Mouse (Mus musculus) MEL (cell line): ENCODE measurements around the gene Tyw1. TPM values are rescaled to one million over a fixed set of nuclear protein-coding genes. Genes with fewer than 3 reads are reported as not detected.

Source experiments
- DNase-seq: peaks from one replicate; pipeline ENCODE4 v3.0.0; 2011; ENCODE audit warnings: low read depth, low spot score
- H3K27ac ChIP-seq: 2 replicates; pipeline ENCODE4 v1.5.1; 2012; ENCODE audit warnings: low read depth, mild to moderate bottlenecking, control low read depth, low read length, moderate library complexity; ENCODE audit not compliant: control insufficient read depth
- H3K27me3 ChIP-seq, 2 experiments: fragments of 150-350 bp in 1 of 2; sonication (generic) in 1 of 2; 2 replicates each; pipeline ENCODE4 v1.6.1; 2012; ENCODE audit warnings: low read length in 2 of 2, mild to moderate bottlenecking in 2 of 2, improper control_type of control experiment in 1 of 2, moderate library complexity in 1 of 2; ENCODE audit not compliant: insufficient read depth in 2 of 2, control insufficient read depth in 1 of 2
- H3K36me3 ChIP-seq, 2 experiments: 2 replicates each; pipeline ENCODE4 v1.6.1; 2012 to 2014; ENCODE audit warnings: low read length in 2 of 2, improper control_type of control experiment in 1 of 2, inconsistent platforms in 1 of 2, mild to moderate bottlenecking in 1 of 2; ENCODE audit not compliant: insufficient read depth in 2 of 2, control insufficient read depth in 1 of 2
- H3K4me1 ChIP-seq, 2 experiments: fragments of 150-350 bp in 1 of 2; sonication (generic) in 1 of 2; 2 replicates each; pipeline ENCODE4 v1.6.1; 2012; ENCODE audit warnings: low read length in 2 of 2, improper control_type of control experiment in 1 of 2, mild to moderate bottlenecking in 1 of 2; ENCODE audit not compliant: insufficient read depth in 2 of 2, control insufficient read depth in 1 of 2
- H3K4me3 ChIP-seq, 2 experiments: fragments of 150-350 bp in 1 of 2; sonication (generic) in 1 of 2; 2 replicates each; pipeline ENCODE4 v1.5.1; 2012; ENCODE audit warnings: low read depth in 2 of 2, low read length in 2 of 2, mild to moderate bottlenecking in 2 of 2, moderate library complexity in 2 of 2, control low read depth in 1 of 2, improper control_type of control experiment in 1 of 2; ENCODE audit not compliant: control insufficient read depth in 1 of 2, insufficient read depth in 1 of 2
- H3K79me2 ChIP-seq: 2 replicates; pipeline ENCODE4 v1.6.1; 2012; ENCODE audit warnings: mild to moderate bottlenecking, low read length, moderate library complexity; ENCODE audit not compliant: control insufficient read depth, poor library complexity, insufficient read depth
- H3K9ac ChIP-seq: 2 replicates; pipeline ENCODE4 v1.6.1; 2012; ENCODE audit warnings: low read depth, mild to moderate bottlenecking, control low read depth, low read length, moderate library complexity; ENCODE audit not compliant: control insufficient read depth, poor library complexity, severe bottlenecking
- H3K9me3 ChIP-seq: fragments of 150-350 bp; sonication (generic); replicated peaks from 2 replicates; pipeline ENCODE4 v1.6.1; 2012; ENCODE audit warnings: mild to moderate bottlenecking, low read length, improper control_type of control experiment, moderate library complexity; ENCODE audit not compliant: insufficient read depth
- CHD1 ChIP-seq: IDR thresholded peaks from 2 replicates; pipeline ENCODE4 v1.6.1; 2012; ENCODE audit warnings: low read depth, mild to moderate bottlenecking, inconsistent platforms, low read length, improper control_type of control experiment
- CTCF ChIP-seq, 3 experiments: IDR thresholded peaks in 2 of 3; conservative IDR thresholded peaks in 1 of 3; 2 replicates each; pipeline ENCODE4 v1.5.1; 2011 to 2012; ENCODE audit warnings: low read length in 3 of 3, low read depth in 2 of 3, mild to moderate bottlenecking in 2 of 3, improper control_type of control experiment in 1 of 3, inconsistent platforms in 1 of 3, mixed read lengths in 1 of 3, moderate library complexity in 1 of 3; ENCODE audit not compliant: control insufficient read depth in 1 of 3, insufficient read depth in 1 of 3, poor library complexity in 1 of 3, severe bottlenecking in 1 of 3
- ELF1 ChIP-seq: IDR thresholded peaks from 2 replicates; pipeline ENCODE4 v1.6.1; 2014; ENCODE audit warnings: low read depth, mild to moderate bottlenecking, inconsistent platforms, low read length, improper control_type of control experiment, moderate library complexity
- ETS1 ChIP-seq: IDR thresholded peaks from 2 replicates; pipeline ENCODE4 v1.6.1; 2012; ENCODE audit warnings: low read depth, mild to moderate bottlenecking, inconsistent platforms, low read length, improper control_type of control experiment, moderate library complexity
- JUND ChIP-seq: IDR thresholded peaks from 2 replicates; pipeline ENCODE4 v1.6.1; 2011; ENCODE audit warnings: low read depth, mild to moderate bottlenecking, improper control_type of control experiment, low read length
- KAT2A ChIP-seq: conservative IDR thresholded peaks from 2 replicates; pipeline ENCODE4 v1.6.1; 2012; ENCODE audit warnings: low read depth, low read length, improper control_type of control experiment, inconsistent platforms
- MAFK ChIP-seq: IDR thresholded peaks from 2 replicates; pipeline ENCODE4 v1.6.1; 2011; ENCODE audit warnings: low read depth, mild to moderate bottlenecking, low read length, improper control_type of control experiment, borderline replicate concordance
- MEF2A ChIP-seq: IDR thresholded peaks from 2 replicates; pipeline ENCODE4 v1.6.1; 2014; ENCODE audit warnings: low read depth, mild to moderate bottlenecking, inconsistent platforms, low read length, improper control_type of control experiment; ENCODE audit not compliant: poor library complexity, insufficient replicate concordance, severe bottlenecking; ENCODE audit errors: extremely low read depth
- POLR2AphosphoS2 ChIP-seq: IDR thresholded peaks from 2 replicates; pipeline ENCODE4 v1.6.1; 2011; ENCODE audit warnings: low read length, improper control_type of control experiment
- POLR2AphosphoS5 ChIP-seq: IDR thresholded peaks from 2 replicates; pipeline ENCODE4 v1.6.1; 2012; ENCODE audit warnings: low read depth, borderline replicate concordance, mild to moderate bottlenecking, inconsistent platforms, low read length, moderate library complexity, mixed read lengths
- RAD21 ChIP-seq: IDR thresholded peaks from 2 replicates; pipeline ENCODE4 v1.6.1; 2011; ENCODE audit warnings: mild to moderate bottlenecking, low read depth, low read length, improper control_type of control experiment
- RCOR1 ChIP-seq: IDR thresholded peaks from 2 replicates; pipeline ENCODE4 v1.6.1; 2012; ENCODE audit warnings: low read depth, mild to moderate bottlenecking, inconsistent platforms, low read length, improper control_type of control experiment
- SMC3 ChIP-seq: IDR thresholded peaks from 2 replicates; pipeline ENCODE4 v1.6.1; 2011; ENCODE audit warnings: low read depth, low read length, improper control_type of control experiment
- TCF12 ChIP-seq: IDR thresholded peaks from 2 replicates; pipeline ENCODE4 v1.6.1; 2014; ENCODE audit warnings: low read depth, mild to moderate bottlenecking, inconsistent platforms, low read length, improper control_type of control experiment, moderate library complexity
- UBTF ChIP-seq: IDR thresholded peaks from 2 replicates; pipeline ENCODE4 v1.6.1; 2012; ENCODE audit warnings: low read depth, mild to moderate bottlenecking, inconsistent platforms, low read length, improper control_type of control experiment, moderate library complexity, borderline replicate concordance; ENCODE audit not compliant: insufficient read depth
- ZNF384 ChIP-seq: IDR thresholded peaks from 2 replicates; pipeline ENCODE4 v1.6.1; 2012; ENCODE audit warnings: low read depth, mild to moderate bottlenecking, inconsistent platforms, low read length, improper control_type of control experiment
- polyA plus RNA-seq, 2 experiments: library from polyadenylated mRNA; stranded (reverse) in 1 of 2; unstranded in 1 of 2; fragments of >175 nt in 1 of 2; fragments of >200 nt in 1 of 2; gene quantifications; 2 replicates each; pipeline versions ENCODE4 v1.2.1 to v1.2.4; 2012; ENCODE audit warnings: low replicate concordance in 2 of 2, low read depth in 1 of 2; ENCODE audit not compliant: insufficient read length in 2 of 2, insufficient read depth in 1 of 2, missing spikeins in 1 of 2
- total RNA-seq: library from RNA; depleted of rRNA; stranded (reverse); fragments of 300-350 nt; gene quantifications from 2 replicates; pipeline ENCODE4 v1.2.3, GENCODE M21; 2012

The Tyw1 gene
- total and polyA plus RNA-seq, 3 experiments: 33.3 to 133 (median 38.8) TPM

- TF ChIP-seq CHD1: no peak
- no peak for TF ChIP-seq RCOR1
- TF ChIP-seq UBTF: no peak
These were observed 13.6 kb downstream of the Tyw1 start (continued) for GRCm38 (mm10) chr5:130268976-130269375.

GRCm38 (mm10) chr5:130272344-130272743 lies 16.9 kb downstream of the Tyw1 start:
- Histone ChIP-seq H3K36me3 (peaks cover 2 to 6% of the 10 kb centered on the region in 2 experiments), H3K27me3 (no peaks in the 10 kb centered on the region), H3K9me3 (no peaks in the 10 kb centered on the region), H3K9ac (no peak overlapping the region), H3K4me3 (no peak overlapping the region), H3K4me1 (peaks cover under 1 to 3% of the 10 kb centered on the region in 2 experiments; a peak in 2 of 4 replicates), H3K79me2 (no peaks in the 10 kb centered on the region), H3K27ac (no peak overlapping the region)
- DNase-seq: peak; percentile 58
- TF ChIP-seq POLR2AphosphoS5: no peak
- TF ChIP-seq SMC3: peak; percentile 41
- TF ChIP-seq POLR2AphosphoS2: no peak
- peak; percentile 32 for TF ChIP-seq RAD21
- TF ChIP-seq UBTF: no peak
- peak; percentile 52 to 62 (median 58) for TF ChIP-seq CTCF (IDR thresholded peaks at IDR 0.05 in 2 of 3, conservative IDR thresholded peaks at IDR 0.05 in 1 of 3; ENCODE audit: control insufficient read depth in 1 of 3, insufficient read depth in 1 of 3, low read depth in 2 of 3, low read length in 3 of 3, poor library complexity in 1 of 3, severe bottlenecking in 1 of 3)
- no peak for TF ChIP-seq KAT2A

- H3K79me2 ChIP-seq: no peaks in the 10 kb centered on the region
- H3K9ac ChIP-seq: no peak overlapping the region
- TF ChIP-seq MEF2A (no peak), ETS1 (no peak), ZNF384 (no peak), JUND (no peak), ELF1 (no peak), MAFK (no peak), TCF12 (no peak)
- no peak overlapping the region for H3K4me3 ChIP-seq
- no peak for DNase-seq
- H3K9me3 ChIP-seq: no peaks in the 10 kb centered on the region
- no peak overlapping the region for H3K27ac ChIP-seq
- peaks cover 5 to 7% of the 10 kb centered on the region in 2 experiments for H3K4me1 ChIP-seq
- H3K36me3 ChIP-seq: peaks cover 6% of the 10 kb centered on the region in 2 experiments
- no peaks in the 10 kb centered on the region for H3K27me3 ChIP-seq
These were observed 17.6 kb downstream of the Tyw1 start for GRCm38 (mm10) chr5:130273046-130273445.
